Mouse (Mus musculus) neural tube, embryonic 15.5 days (tissue): ENCODE data around the gene Sfi1. TPM values are rescaled to one million over a fixed set of nuclear protein-coding genes. Genes with fewer than 3 reads are reported as not detected.
"Not testable (repeated sequence)": the region's sequence is repeated elsewhere in the genome, so short reads cannot be mapped to it uniquely, and the experiment has no call there.

Source experiments
- ATAC-seq: fragments of 200-750 bp; cut with Nextera tagmentation; 2 replicates; pipeline ENCODE4 v1.8.0; 2017; ENCODE audit warnings: mild to moderate bottlenecking, moderate TSS enrichment, moderate library complexity; ENCODE audit not compliant: low FRiP score
- H3K27ac ChIP-seq: fragments of 300-500 bp; sonication (generic); replicated peaks from 2 replicates; pipeline ENCODE4 v1.5.1; 2015; ENCODE audit warnings: mild to moderate bottlenecking, inconsistent platforms
- H3K27me3 ChIP-seq: fragments of 300-500 bp; sonication (generic); replicated peaks from 2 replicates; pipeline ENCODE4 v1.6.1; 2015; ENCODE audit warnings: inconsistent platforms
- H3K36me3 ChIP-seq: fragments of 300-500 bp; sonication (generic); 2 replicates; pipeline ENCODE4 v1.6.1; 2015; ENCODE audit warnings: inconsistent platforms
- H3K4me1 ChIP-seq: fragments of 300-500 bp; sonication (generic); 2 replicates; pipeline ENCODE4 v1.6.1; 2015; ENCODE audit warnings: inconsistent platforms
- H3K4me2 ChIP-seq: fragments of 300-500 bp; sonication (generic); 2 replicates; pipeline ENCODE4 v1.6.1; 2015; ENCODE audit warnings: inconsistent platforms, mild to moderate bottlenecking, moderate library complexity
- H3K4me3 ChIP-seq: fragments of 300-500 bp; sonication (generic); replicated peaks from 2 replicates; pipeline ENCODE4 v1.5.1; 2015; ENCODE audit warnings: mild to moderate bottlenecking, inconsistent platforms
- H3K9ac ChIP-seq: fragments of 300-500 bp; sonication (generic); replicated peaks from 2 replicates; pipeline ENCODE4 v1.6.1; 2015; ENCODE audit warnings: mild to moderate bottlenecking, inconsistent platforms
- H3K9me3 ChIP-seq: fragments of 300-500 bp; sonication (generic); replicated peaks from 2 replicates; pipeline ENCODE4 v1.6.1; 2016; ENCODE audit warnings: inconsistent platforms
- WGBS: fragments of 180-500 bp; shearing (Covaris S2); methylation state at CpG from one replicate; pipeline ENCODE4 v1.1.7; 2015; ENCODE audit warnings: mixed read lengths; 5-methylcytosine and 5-hydroxymethylcytosine counted together
- polyA plus RNA-seq: library from polyadenylated mRNA; unstranded; fragments of >200 nt; fragmentation: Nextera tagmentation; extraction: Ambion mirVana; gene quantifications from 2 replicates; pipeline ENCODE4 v1.2.1, GENCODE M21; 2015

Gene Sfi1
- polyA plus RNA-seq, 1 experiment from 2014 or later: 15.7 TPM

DNA sequence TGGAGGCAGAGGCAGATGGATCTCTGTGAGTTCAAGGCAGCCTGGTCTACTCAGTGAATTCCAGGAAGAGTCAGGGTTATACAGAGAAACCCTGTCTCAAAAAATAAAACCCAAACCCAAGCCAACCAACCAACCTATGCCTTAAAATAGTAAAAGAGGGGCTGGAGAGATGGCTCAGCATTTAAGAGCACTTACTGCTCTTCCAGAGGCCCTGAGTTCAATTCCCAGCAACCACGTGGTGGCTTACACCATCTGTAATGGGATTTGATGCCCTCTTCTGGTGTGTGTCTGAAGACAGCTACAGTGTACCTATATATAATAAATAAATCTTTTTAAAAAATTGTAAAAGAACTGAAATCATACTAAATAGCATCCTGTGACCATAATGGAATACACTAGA lies 21.3 kb downstream of the Sfi1 start:
- H3K27ac ChIP-seq, ATAC-seq, H3K9ac ChIP-seq, H3K4me3 ChIP-seq, H3K27me3 ChIP-seq, H3K36me3 ChIP-seq, H3K4me2 ChIP-seq, H3K4me1 ChIP-seq: not testable (repeated sequence)
- H3K9me3 ChIP-seq: peaks cover 19% of the 10 kb centered on the region
- WGBS: 69% methylated on average over 1 of the region's 1 CpGs

DNA sequence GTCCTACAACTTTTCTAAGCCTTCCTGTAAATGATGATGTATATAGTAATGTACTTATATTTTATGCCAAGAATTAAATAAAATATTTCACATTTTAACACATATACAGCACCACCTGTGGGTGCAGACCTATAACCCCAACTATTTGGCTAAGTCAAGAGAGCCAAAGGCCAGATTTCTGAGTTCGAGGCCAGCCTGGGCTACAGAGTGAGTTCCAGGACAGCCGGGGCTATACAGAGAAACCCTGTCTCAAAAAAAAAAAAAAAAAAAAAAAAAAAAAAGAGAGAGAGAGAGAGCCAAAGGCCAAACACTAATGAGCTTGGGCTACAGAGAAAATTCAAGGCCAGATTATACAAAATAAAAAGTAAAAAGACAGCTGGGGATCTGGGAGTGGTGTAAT lies 24.2 kb downstream of the Sfi1 start:
- H3K4me3 ChIP-seq, H3K4me1 ChIP-seq, H3K4me2 ChIP-seq, H3K9ac ChIP-seq, H3K36me3 ChIP-seq, H3K27me3 ChIP-seq, ATAC-seq, H3K27ac ChIP-seq: not testable (repeated sequence)
- peaks cover 25% of the 10 kb centered on the region for H3K9me3 ChIP-seq
- WGBS: 81% methylated on average over 2 of the region's 2 CpGs

- WGBS: 77% methylated on average over 4 of the region's 4 CpGs
- H3K4me1 ChIP-seq, H3K4me2 ChIP-seq, H3K27ac ChIP-seq, H3K27me3 ChIP-seq, H3K4me3 ChIP-seq, H3K36me3 ChIP-seq, H3K9ac ChIP-seq: not testable (repeated sequence)
- peak; percentile 13; the same call in 1 of the 2 replicates for ATAC-seq
- peaks cover 22% of the 10 kb centered on the region for H3K9me3 ChIP-seq
Observed at GRCm38 (mm10) chr11:3167571-3168001, 25.7 kb downstream of the Sfi1 start.

DNA sequence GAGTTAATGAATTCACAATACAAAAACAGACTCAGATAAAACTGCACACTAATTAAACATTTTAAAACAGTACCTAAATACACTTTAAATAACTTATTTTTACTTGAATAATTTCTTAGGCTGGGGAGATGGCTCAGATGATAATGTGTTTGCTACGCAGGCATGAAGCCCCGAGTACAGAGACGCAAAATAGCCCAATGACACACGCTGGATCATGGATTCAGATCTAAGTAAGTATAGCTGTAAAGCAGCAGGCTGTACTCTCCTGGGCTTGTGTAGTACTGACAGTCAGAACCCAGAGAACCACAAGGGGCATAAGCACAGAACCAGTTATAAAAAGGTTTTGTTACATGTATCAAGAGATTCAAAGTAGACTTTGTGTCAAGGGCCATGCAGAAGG lies 26.1 kb downstream of the Sfi1 start:
- H3K27me3 ChIP-seq, H3K4me1 ChIP-seq, H3K9ac ChIP-seq, H3K4me2 ChIP-seq, H3K4me3 ChIP-seq, H3K27ac ChIP-seq, H3K36me3 ChIP-seq: not testable (repeated sequence)
- H3K9me3 ChIP-seq: peaks cover 26% of the 10 kb centered on the region
- 93% methylated on average over 4 of the region's 4 CpGs for WGBS
- peak; percentile 20; the same call in 1 of the 2 replicates for ATAC-seq

DNA sequence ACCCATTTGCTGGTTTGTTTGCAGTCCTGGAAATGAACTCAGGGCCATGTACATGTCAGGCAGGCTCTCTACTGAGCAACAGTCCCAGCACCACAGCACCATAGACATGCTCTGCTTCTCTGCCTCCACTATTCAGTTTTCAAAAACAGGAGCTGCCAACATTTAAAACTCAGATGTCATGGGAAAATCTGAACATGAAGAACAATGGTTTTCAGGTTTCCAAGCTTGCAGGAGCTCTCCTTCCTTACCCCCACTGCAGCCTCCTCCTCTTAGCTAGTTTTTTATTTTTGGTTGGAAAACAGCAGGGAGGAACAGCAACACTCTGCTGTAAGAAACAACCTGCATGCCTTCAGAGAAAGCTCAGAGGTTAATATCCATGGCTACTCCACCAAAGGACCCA lies 26.9 kb downstream of the Sfi1 start:
- H3K36me3 ChIP-seq, H3K4me2 ChIP-seq, H3K4me3 ChIP-seq, ATAC-seq, H3K4me1 ChIP-seq, H3K27ac ChIP-seq, H3K9ac ChIP-seq, H3K27me3 ChIP-seq: not testable (repeated sequence)
- peaks cover 23% of the 10 kb centered on the region for H3K9me3 ChIP-seq

DNA sequence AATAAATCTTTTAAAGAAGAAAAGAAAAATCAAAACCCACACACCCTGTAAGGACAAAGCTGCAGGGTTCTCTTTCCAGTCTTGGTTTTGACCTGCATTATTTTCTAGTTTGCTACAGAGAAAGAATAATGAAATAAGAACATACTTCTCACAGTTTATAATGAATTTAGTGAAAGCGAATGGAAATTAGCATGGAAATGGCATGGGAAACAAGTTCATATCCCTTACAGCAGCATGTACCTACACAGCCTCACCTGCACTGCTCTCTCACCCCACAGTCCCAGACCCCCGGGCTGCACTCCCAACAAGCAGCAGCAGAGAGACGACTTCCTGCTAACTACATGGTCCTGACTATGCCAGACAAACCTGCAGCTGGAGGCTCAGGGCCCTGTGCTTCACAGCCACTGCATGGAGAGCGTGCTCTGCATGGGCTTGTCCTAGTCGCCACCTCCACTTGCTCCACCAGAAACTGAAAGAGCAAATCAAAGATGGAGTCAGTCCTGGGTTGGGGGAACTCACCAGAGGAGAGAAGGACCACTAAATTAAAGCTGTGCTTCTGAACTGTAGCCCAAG lies 28.0 kb downstream of the Sfi1 start:
- WGBS: 85% methylated on average over 3 of the region's 5 CpGs
- not testable (repeated sequence) for H3K4me2 ChIP-seq, H3K27me3 ChIP-seq, H3K4me1 ChIP-seq, H3K4me3 ChIP-seq, H3K9ac ChIP-seq, H3K27ac ChIP-seq, H3K36me3 ChIP-seq
- peak; percentile 36 for ATAC-seq
- H3K9me3 ChIP-seq: peaks cover 24% of the 10 kb centered on the region

DNA sequence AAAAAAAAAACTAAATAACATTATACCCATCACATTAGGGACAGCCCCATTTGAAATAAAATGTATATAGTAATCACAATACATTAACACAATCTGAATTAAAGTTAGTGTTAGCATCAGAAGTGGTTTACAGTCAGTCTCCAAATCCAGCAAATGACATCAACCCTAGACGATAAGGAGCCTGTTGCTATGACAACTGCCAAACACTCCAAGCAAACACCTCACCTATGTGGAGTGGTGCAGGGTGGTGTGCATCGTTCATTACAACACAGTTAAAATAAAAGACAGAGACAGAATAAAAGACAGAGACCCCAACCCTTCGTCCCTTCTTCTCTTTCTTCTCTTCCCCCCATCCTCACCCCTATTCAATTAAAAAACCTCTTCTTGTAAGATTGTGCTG lies 29.6 kb downstream of the Sfi1 start:
- not testable (repeated sequence) for H3K9ac ChIP-seq, ATAC-seq, H3K36me3 ChIP-seq, H3K27ac ChIP-seq, H3K4me2 ChIP-seq, H3K27me3 ChIP-seq, H3K4me3 ChIP-seq, H3K4me1 ChIP-seq
- peaks cover 24% of the 10 kb centered on the region for H3K9me3 ChIP-seq
- 67% methylated on average over 3 of the region's 3 CpGs for WGBS

DNA sequence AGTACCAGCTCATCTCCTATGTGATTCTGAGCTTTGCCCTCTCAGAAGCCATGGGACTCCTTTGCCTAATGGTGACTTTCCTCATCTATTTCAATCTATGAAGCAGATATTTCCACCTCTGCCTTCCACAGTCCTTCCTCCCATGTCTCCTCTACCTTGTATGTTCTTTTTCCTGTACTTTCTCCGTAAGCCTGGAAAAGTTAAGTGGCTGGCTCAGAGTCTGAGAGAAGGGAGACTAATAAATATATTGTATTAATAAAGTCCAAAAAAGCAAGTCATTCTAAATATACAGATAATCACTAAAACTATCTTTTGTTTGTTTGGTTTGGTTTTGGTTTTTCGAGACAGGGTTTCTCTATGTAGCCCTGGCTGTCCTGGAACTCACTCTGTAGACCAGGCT lies 30.1 kb downstream of the Sfi1 start:
- not testable (repeated sequence) for H3K36me3 ChIP-seq, H3K4me3 ChIP-seq, H3K27ac ChIP-seq, H3K9ac ChIP-seq, H3K4me2 ChIP-seq, ATAC-seq, H3K27me3 ChIP-seq, H3K4me1 ChIP-seq
- WGBS: 93% methylated on average over 2 of the region's 2 CpGs
- H3K9me3 ChIP-seq: peaks cover 24% of the 10 kb centered on the region

DNA sequence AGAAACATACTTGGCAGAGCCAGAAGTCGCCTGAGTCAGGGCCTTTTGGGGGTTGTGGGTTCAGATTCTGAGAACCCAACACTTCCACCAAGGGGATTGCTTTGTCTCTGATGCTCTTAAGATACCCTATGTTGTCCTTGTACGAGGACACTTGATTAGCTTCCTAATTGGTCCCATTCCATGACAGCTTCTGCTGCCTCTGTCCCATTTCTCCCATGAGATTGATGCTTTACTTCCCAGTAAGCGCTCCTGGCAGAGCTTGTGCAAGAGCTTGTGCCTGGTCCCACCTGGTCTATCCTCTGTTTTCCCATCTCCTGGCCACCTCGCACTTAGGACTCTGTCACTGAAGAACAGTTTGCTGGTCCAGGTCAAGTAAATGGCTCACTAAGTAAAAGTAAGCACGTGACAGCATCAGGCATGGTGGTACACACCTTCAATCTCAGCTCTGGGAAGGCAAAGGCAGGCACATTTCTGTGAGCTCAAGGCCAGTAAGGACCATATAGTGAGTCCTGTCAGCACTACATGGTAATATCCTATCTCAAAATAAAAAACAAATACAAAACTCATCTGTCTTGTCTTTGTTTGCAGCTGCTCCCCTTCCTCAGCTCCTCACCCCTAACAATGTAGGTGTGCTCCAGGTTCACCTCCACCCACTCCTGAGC lies 30.9 kb downstream of the Sfi1 start:
- H3K4me2 ChIP-seq, H3K9ac ChIP-seq, H3K4me1 ChIP-seq, H3K4me3 ChIP-seq, H3K36me3 ChIP-seq, H3K27ac ChIP-seq, H3K27me3 ChIP-seq: not testable (repeated sequence)
- 66% methylated on average over 5 of the region's 5 CpGs for WGBS
- peaks cover 23% of the 10 kb centered on the region for H3K9me3 ChIP-seq
- peak; percentile 35 for ATAC-seq

DNA sequence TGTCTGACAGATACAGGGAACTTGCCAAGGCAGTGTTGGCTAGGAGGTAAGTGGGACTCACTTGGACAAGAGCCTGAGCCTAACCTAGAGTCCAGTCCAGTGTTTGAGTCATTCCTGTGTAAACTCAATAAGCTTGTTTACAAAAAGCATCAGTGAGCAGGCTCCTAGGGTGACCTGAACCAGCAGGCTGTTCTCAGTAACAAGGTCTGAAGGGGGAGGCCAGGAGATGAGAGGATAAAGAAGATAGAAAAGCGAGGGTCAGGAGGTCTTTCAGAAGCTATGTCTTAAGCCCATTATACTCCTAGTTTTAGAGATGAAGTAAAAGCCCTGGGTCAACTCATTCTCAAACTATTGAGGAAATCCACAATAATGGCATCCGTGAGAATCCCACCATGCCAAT lies 31.9 kb downstream of the Sfi1 start:
- H3K4me3 ChIP-seq, H3K27ac ChIP-seq, H3K36me3 ChIP-seq, H3K27me3 ChIP-seq, ATAC-seq, H3K4me1 ChIP-seq, H3K4me2 ChIP-seq, H3K9ac ChIP-seq: not testable (repeated sequence)
- peaks cover 22% of the 10 kb centered on the region for H3K9me3 ChIP-seq
- 75% methylated on average over 1 of the region's 2 CpGs for whole genome bisulfite sequencing

GRCm38 (mm10) chr11:3158800-3159199 lies 34.5 kb downstream of the Sfi1 start:
- H3K9ac ChIP-seq, H3K4me2 ChIP-seq, H3K4me1 ChIP-seq, H3K27ac ChIP-seq, H3K27me3 ChIP-seq, H3K4me3 ChIP-seq, ATAC-seq, H3K36me3 ChIP-seq: not testable (repeated sequence)
- peaks cover 19% of the 10 kb centered on the region for H3K9me3 ChIP-seq
- 93% methylated on average over 4 of the region's 4 CpGs for WGBS

- not testable (repeated sequence) for H3K27ac ChIP-seq, H3K36me3 ChIP-seq, H3K4me3 ChIP-seq, H3K4me1 ChIP-seq, H3K4me2 ChIP-seq, ATAC-seq, H3K9ac ChIP-seq, H3K27me3 ChIP-seq
- 96% methylated on average over 6 of the region's 6 CpGs for whole genome bisulfite sequencing
- H3K9me3 ChIP-seq: peaks cover 19% of the 10 kb centered on the region
Observed at GRCm38 (mm10) chr11:3157996-3158395, 35.3 kb downstream of the Sfi1 start.
